Mouse (Mus musculus) CD4-positive naive resting alpha-beta T cell, adult 57 days (primary cell): ENCODE data around the gene Cfap54. TPM values are rescaled to one million over a fixed set of nuclear protein-coding genes. Genes with fewer than 3 reads are reported as not detected.

ENCODE experiments used
- total RNA-seq: library from RNA; stranded (reverse); gene quantifications from one replicate; pipeline ENCODE4 v1.2.4, GENCODE M21; 2023

Gene Cfap54
- 1.1 TPM for total RNA-seq

GRCm38 (mm10) chr10:93081133-93081779 is at the start of gene Cfap54:
Gene Cfap54, minus strand, starts transcription at chr10:93081618.

Other genes starting within 250 kb of the Cfap54 start
- gene Cdk17, start 79.3 kb upstream of the Cfap54 start, total RNA-seq, result 106 TPM
- 49.5 TPM for gene Elk3, start 229.5 kb upstream of the Cfap54 start, total RNA-seq